Mouse (Mus musculus) cerebellum, postnatal 4 days (tissue): ENCODE measurements around the gene Zeb2.

Source experiments
- DNase-seq, 2 experiments: peaks; one replicate each; pipeline ENCODE4 v3.0.0; 2022; ENCODE audit warnings: low spot score in 2 of 2, mixed read lengths in 1 of 2

Gene Zeb2

DNA sequence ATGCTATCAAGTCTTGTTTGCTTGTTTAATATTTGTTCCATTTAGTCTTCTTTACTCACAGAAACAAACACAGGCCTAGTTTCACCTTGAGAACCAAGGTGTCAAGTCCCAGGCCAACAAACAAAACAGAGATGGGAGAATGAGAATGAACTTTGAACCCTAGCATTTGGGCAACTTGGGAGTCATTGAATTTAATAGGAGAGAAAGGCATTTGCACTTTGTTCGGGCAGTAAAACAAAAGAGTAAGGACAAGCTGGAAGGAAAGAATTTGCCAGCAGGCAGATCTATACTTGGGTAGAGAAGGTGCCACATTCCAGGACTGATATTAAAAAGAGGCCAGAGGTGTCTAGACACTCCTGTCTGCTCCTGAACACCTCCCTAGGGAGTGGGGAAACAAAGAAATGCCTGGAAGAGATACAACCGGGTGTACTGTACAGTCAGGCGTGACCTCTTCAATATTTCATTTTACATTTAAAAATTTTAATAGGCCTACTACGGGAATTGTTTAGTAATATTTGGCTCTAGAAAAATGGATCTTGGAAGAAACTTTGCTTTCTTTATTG, 165.5 kb downstream of the Zeb2 start:
- no peak for DNase-seq

DNA sequence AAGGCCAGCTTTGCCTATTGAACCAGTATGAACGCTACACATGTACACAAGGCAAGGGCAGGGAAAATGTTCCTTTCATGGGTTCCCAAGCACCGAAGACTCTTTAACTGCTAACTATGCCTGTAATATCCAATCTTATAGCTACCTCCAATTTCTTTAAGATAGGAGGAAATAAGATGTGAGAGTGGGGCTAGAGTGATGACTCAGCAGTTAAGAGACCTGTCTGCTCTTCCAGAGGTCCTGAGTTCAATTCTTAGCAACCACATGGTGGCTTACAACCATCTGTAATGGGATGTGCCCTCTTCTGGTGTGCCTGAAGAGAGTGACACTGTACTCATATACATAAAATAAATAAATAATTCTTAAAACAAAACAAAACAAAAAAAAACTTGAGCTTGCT, 172.5 kb downstream of the Zeb2 start:
- no peak for DNase-seq
